Mouse (Mus musculus) lung, postnatal 0 days (tissue): ENCODE measurements around the gene Plppr1. TPM values are rescaled to one million over a fixed set of nuclear protein-coding genes. Genes with fewer than 3 reads are reported as not detected.

ENCODE experiments used
- ATAC-seq: fragments of 200-750 bp; cut with Nextera tagmentation; 2 replicates; pipeline ENCODE4 v1.8.0; 2017; ENCODE audit warnings: moderate library complexity
- DNase-seq: peaks from one replicate; pipeline ENCODE4 v3.0.0-alpha.2; 2016; ENCODE audit warnings: low spot score
- H3K27ac ChIP-seq: fragments of 300-500 bp; sonication (generic); 2 replicates; pipeline ENCODE4 v1.5.1; 2014; ENCODE audit warnings: antibody characterized with exemption, mild to moderate bottlenecking, low read length, mixed read lengths
- H3K27me3 ChIP-seq: fragments of 300-500 bp; sonication (generic); replicated peaks from 2 replicates; pipeline ENCODE4 v1.6.1; 2014; ENCODE audit warnings: low read length, mixed read lengths; ENCODE audit not compliant: insufficient read depth
- H3K36me3 ChIP-seq: fragments of 300-500 bp; sonication (generic); 2 replicates; pipeline ENCODE4 v1.6.1; 2014; ENCODE audit warnings: low read length, mixed read lengths; ENCODE audit not compliant: insufficient read depth
- H3K4me1 ChIP-seq: fragments of 300-500 bp; sonication (generic); 2 replicates; pipeline ENCODE4 v1.6.1; 2014; ENCODE audit warnings: antibody characterized with exemption, low read depth, low read length, mixed read lengths; ENCODE audit not compliant: insufficient read depth
- H3K4me2 ChIP-seq: fragments of 300-500 bp; sonication (generic); replicated peaks from 2 replicates; pipeline ENCODE4 v1.6.1; 2014; ENCODE audit warnings: low read depth, mild to moderate bottlenecking, low read length, moderate library complexity, mixed read lengths
- H3K4me3 ChIP-seq: fragments of 300-500 bp; sonication (generic); 2 replicates; pipeline ENCODE4 v1.5.1; 2014; ENCODE audit warnings: low read depth, low read length
- H3K9ac ChIP-seq: fragments of 300-500 bp; sonication (generic); replicated peaks from 2 replicates; pipeline ENCODE4 v1.6.1; 2014; ENCODE audit warnings: low read depth, mild to moderate bottlenecking
- H3K9me3 ChIP-seq: fragments of 300-500 bp; sonication (generic); 2 replicates; pipeline ENCODE4 v1.6.1; 2016; ENCODE audit warnings: low read length, mixed read lengths
- CTCF ChIP-seq: IDR thresholded peaks from 2 replicates; pipeline ENCODE4 v1.5.1; 2016; ENCODE audit warnings: antibody characterized with exemption, mild to moderate bottlenecking
- EP300 ChIP-seq: IDR thresholded peaks from 2 replicates; pipeline ENCODE4 v1.6.1; 2016; ENCODE audit warnings: antibody characterized with exemption, mild to moderate bottlenecking, control low read depth
- WGBS: fragments of 180-500 bp; shearing (Covaris S2); extraction: QIAGEN DNeasy Blood & Tissue Kit; methylation state at CpG from one replicate; pipeline ENCODE4 v1.1.7; 2014; 5-methylcytosine and 5-hydroxymethylcytosine counted together
- polyA plus RNA-seq: library from polyadenylated mRNA; unstranded; fragments of >200 nt; fragmentation: Nextera tagmentation; extraction: Ambion mirVana; gene quantifications from 2 replicates; pipeline ENCODE4 v1.2.1, GENCODE M21; 2015

Plppr1 gene
- polyA plus RNA-seq, 1 experiment from 2014 or later: 0.11 TPM

GRCm38 (mm10) chr4:49079399-49079798 lies 20.3 kb downstream of the Plppr1 start:
- H3K27ac ChIP-seq: no peak overlapping the region
- TF ChIP-seq EP300 (no peak), CTCF (no peak)
- H3K4me3 ChIP-seq: no peak overlapping the region
- H3K9ac ChIP-seq: no peak overlapping the region
- H3K9me3 ChIP-seq: no peaks in the 10 kb centered on the region
- no peak for DNase-seq
- no peaks in the 10 kb centered on the region for H3K4me1 ChIP-seq
- WGBS: 70% methylated on average over 1 of the region's 1 CpGs
- H3K27me3 ChIP-seq: no peaks in the 10 kb centered on the region
- no peak overlapping the region for H3K4me2 ChIP-seq
- no peaks in the 10 kb centered on the region for H3K36me3 ChIP-seq
- no peak for ATAC-seq

DNA sequence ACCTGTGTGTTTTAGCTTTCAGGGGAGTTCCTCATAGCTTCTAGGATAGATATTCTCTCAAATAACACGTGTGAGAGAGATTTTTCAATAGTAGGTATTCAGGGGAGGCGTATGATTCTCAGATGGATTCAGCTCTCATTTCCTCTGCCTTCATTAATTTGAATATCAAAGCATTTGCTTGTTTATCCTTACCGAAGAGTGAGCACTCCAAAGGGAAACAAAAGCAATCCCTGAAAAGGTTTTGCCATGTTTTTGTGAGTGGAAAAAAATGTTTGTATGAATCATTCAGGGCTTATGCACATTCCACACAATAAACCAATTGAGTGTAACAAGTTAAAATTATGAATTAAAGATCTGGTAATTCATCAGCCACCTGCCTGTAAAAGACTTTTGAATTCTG lies 29.1 kb downstream of the Plppr1 start:
- Histone ChIP-seq H3K27ac (no peak overlapping the region), H3K27me3 (no peaks in the 10 kb centered on the region), H3K9ac (no peak overlapping the region), H3K4me3 (no peak overlapping the region), H3K9me3 (no peaks in the 10 kb centered on the region), H3K4me1 (no peaks in the 10 kb centered on the region), H3K4me2 (no peak overlapping the region), H3K36me3 (no peaks in the 10 kb centered on the region)
- WGBS: 52% methylated on average over 3 of the region's 3 CpGs
- no peak for DNase-seq
- TF ChIP-seq CTCF: no peak
- no peak for TF ChIP-seq EP300
- no peak for ATAC-seq

DNA sequence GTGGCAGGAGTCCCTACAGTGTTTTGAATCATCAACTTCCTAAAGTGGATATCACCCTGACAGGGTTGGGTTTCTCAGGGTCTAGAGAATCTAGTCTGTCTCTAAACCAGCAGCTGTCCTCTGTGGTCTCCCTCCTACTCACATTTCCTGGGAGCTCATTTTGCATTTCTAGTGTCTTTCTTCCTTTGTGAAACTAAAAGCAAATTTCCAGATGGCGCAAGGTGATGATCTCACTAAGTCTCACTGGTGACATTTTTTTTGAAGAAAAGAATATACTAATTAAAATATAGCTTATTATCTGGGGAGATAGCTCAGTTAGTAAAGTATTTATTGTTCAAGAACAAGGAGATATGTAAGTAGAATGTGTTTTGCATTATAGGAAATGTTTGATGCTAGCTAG lies 31.4 kb downstream of the Plppr1 start:
- no peak overlapping the region for H3K9ac ChIP-seq
- no peaks in the 10 kb centered on the region for H3K36me3 ChIP-seq
- H3K4me3 ChIP-seq: no peak overlapping the region
- H3K27me3 ChIP-seq: no peaks in the 10 kb centered on the region
- TF ChIP-seq EP300 (no peak), CTCF (no peak)
- H3K9me3 ChIP-seq: no peaks in the 10 kb centered on the region
- WGBS: 100% methylated on average over 1 of the region's 1 CpGs
- ATAC-seq (no peak), DNase-seq (no peak)
- H3K4me1 ChIP-seq: no peaks in the 10 kb centered on the region
- H3K27ac ChIP-seq: no peak overlapping the region
- H3K4me2 ChIP-seq: no peak overlapping the region

DNA sequence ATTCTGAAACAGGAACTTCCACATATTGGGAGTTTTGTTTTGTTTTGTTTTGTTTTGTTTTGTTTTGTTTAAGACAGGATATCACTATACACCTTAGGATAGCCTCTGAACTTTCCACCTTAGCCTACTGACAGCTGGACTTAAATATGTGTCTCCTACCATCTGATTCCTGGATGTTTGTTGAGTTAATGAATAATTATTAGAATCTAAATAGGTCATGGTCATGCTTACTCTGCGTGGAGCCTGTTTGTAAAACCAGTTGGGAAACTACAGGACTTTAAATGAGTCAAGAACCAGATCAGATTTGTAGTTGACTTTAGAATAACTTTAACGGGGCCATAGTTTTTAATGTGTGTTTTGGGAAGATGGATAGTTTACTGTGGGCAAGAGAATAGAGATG lies 40.4 kb downstream of the Plppr1 start:
- Histone ChIP-seq H3K27ac (no peak overlapping the region), H3K4me2 (no peak overlapping the region), H3K9me3 (no peaks in the 10 kb centered on the region), H3K36me3 (no peaks in the 10 kb centered on the region), H3K4me3 (no peak overlapping the region), H3K4me1 (no peaks in the 10 kb centered on the region), H3K9ac (no peak overlapping the region), H3K27me3 (no peaks in the 10 kb centered on the region)
- ATAC-seq (no peak), DNase-seq (no peak)
- no peak for TF ChIP-seq CTCF
- no peak for TF ChIP-seq EP300
- 78% methylated on average over 2 of the region's 2 CpGs for WGBS

DNA sequence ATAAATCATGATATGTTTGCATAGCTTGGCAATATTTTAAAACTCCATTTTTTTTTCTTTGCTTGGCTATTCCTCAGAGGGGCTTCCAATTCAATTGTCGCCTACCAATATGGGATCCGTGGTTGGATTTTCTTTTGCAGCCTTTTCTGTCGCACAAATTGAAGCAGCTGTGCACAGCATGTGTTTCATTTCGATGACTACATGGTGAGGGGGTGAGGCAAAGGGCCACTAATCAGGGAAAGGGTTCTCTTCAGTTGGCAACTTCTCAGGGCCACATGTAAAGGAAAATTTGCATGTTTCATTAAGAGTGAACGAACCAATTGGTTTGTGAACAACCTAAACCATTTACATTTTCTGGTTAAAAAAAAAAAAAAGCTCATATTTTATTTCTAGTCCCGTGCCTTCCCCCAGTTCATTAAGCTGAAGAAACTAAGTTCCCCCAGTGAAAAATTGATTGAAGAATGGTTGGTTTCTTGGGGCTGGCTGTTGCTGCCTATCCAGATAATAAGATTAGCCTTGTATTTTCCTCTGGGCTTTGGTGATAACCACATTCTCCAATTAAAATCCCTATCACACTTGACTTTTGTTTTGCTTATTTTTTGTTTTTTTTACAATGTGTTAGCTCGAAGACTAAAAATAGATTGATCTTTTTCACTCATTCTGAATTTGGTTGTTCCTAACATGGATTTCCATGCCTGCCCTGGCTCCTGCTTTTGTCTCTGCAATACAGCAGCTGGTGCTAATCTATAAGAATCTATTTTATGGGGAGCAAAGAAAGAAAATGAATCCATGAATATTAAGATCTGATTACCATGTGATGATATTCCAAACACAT lies 43.1 kb downstream of the Plppr1 start:
- DNase-seq: no peak
- TF ChIP-seq EP300 (no peak), CTCF (no peak)
- Histone ChIP-seq H3K9ac (no peak overlapping the region), H3K4me1 (no peaks in the 10 kb centered on the region), H3K9me3 (no peaks in the 10 kb centered on the region), H3K4me3 (no peak overlapping the region), H3K4me2 (no peak overlapping the region), H3K27me3 (no peaks in the 10 kb centered on the region), H3K36me3 (no peaks in the 10 kb centered on the region), H3K27ac (no peak overlapping the region)
- WGBS: 63% methylated on average over 7 of the region's 7 CpGs
- ATAC-seq: no peak

GRCm38 (mm10) chr4:49102769-49103193 lies 43.7 kb downstream of the Plppr1 start:
- Histone ChIP-seq H3K9me3 (no peaks in the 10 kb centered on the region), H3K27ac (no peak overlapping the region), H3K4me3 (no peak overlapping the region), H3K36me3 (no peaks in the 10 kb centered on the region), H3K4me2 (no peak overlapping the region), H3K4me1 (no peaks in the 10 kb centered on the region), H3K27me3 (no peaks in the 10 kb centered on the region), H3K9ac (no peak overlapping the region)
- ATAC-seq (no peak), DNase-seq (no peak)
- WGBS: 86% methylated on average over 4 of the region's 4 CpGs
- TF ChIP-seq CTCF: no peak
- no peak for TF ChIP-seq EP300
